Mouse (Mus musculus): ENCODE data around the gene Tmub2. TPM values are rescaled to one million over a fixed set of nuclear protein-coding genes. Genes with fewer than 3 reads are reported as not detected.
A peak's percentile ranks its signal among the peaks of the same experiment; 100 is the strongest.

Tmub2 gene
- total RNA-seq (2012; rRNA removed) = 33.0 and 37.2 TPM in 2 replicates

DNA sequence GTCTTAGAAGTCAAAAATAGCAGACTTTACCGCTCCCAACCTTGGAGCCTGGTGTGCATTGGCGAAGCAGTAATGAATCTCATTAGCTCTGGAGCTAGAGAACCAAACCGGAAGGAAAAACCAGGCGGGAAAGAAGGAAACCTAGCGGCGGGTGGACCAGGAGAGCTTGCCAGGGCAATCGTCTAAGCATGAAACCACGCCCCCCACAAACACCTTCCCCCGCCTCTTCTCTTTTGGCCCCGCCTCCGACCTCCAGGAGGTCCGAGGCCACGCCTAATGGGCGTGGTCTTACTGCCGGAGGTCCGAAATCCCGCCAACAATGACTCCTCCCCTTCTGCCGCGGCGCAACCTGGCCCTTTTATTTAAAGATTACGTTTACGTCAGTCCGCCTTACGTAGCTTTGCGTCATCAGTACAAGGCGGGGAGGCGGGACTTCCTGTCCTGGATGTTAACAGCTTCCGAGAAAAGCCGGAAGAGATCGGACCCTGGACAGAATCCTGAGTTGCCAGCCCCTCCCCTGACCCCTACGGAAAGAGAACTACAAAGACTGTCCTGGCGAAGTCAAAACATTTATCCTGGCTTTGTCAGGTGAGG lies at the start of gene Tmub2:
Gene Tmub2, plus strand, starts transcription at position 431 of the 594 bp plus-strand sequence.
- no peak for TF ChIP-seq CHD2 (IDR thresholded peaks at IDR 0.05; ENCODE audit: low read depth, low read length)
- no peak for TF ChIP-seq ZNF384 (IDR thresholded peaks at IDR 0.05; ENCODE audit: low read depth, low read length)
- no peak for TF ChIP-seq MAFK (IDR thresholded peaks at IDR 0.05; ENCODE audit: insufficient read depth, low read depth, low read length)
- TF ChIP-seq HCFC1 (IDR thresholded peaks at IDR 0.05; ENCODE audit: borderline replicate concordance, insufficient read depth, low read length) = peak; percentile 53; the same call in 1 of the 2 replicates
- no peak for TF ChIP-seq ZC3H11A (IDR thresholded peaks at IDR 0.05; ENCODE audit: borderline replicate concordance, low read depth, low read length)
- Histone ChIP-seq H3K4me3 (ENCODE audit: insufficient read depth in 1 of 2, low read depth in 1 of 2, low read length in 2 of 2, poor library complexity in 1 of 2, severe bottlenecking in 1 of 2) (peak within 1 kb of the TSS; percentile 73 to 82), H3K27ac (ENCODE audit: insufficient read depth, low read depth, low read length, poor library complexity, severe bottlenecking) (peak within 1 kb of the TSS; percentile 70), H3K9me3 (ENCODE audit: control insufficient read depth, insufficient read depth, low read depth, low read length) (no peaks in the 10 kb centered on the region), H3K4me1 (ENCODE audit: control insufficient read depth in 2 of 2, insufficient read depth in 2 of 2, low read length in 2 of 2, poor library complexity in 1 of 2) (peaks cover 2 to 5% of the 10 kb centered on the region in 2 experiments; a peak in 2 of 4 replicates), H3K9ac (ENCODE audit: insufficient read depth, low read depth, low read length, poor library complexity, severe bottlenecking) (peak within 1 kb of the TSS; percentile 68), H3K36me3 (ENCODE audit: control insufficient read depth, insufficient read depth, low read length, poor library complexity, severe bottlenecking) (peaks cover 10% of the 10 kb centered on the region)
- in situ Hi-C loops (cut with MboI; ENCODE audit: low sequenced_read_pairs in 2 of 2, unreplicated experiment in 2 of 2) = no loop called here
- DNase-seq (ENCODE audit: low read depth, low spot score) = peak; percentile 99

DNA sequence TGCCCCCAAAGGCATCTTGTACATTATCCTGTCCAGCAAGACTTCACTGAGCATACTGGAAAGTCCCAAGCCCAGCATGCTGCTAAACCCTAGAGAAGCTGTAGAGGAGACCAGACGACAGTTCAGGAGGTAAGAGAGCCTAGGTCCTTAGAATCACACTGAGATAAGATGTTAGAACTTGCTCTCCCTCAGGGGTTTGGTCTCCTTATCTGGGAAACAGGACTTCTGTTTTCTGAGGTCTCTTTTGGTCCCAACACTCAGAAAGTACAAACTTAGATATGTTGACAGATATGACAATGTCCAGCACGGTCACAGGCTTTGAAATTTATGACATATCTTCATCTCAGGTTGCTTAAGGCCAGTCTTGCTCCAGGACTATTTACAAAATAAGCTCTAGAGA lies 48.7 kb upstream of the Tmub2 start:
- no peaks in the 10 kb centered on the region for H3K4me1 ChIP-seq (ENCODE audit: control insufficient read depth in 2 of 2, insufficient read depth in 2 of 2, low read length in 2 of 2, poor library complexity in 1 of 2)
- TF ChIP-seq HCFC1 (IDR thresholded peaks at IDR 0.05; ENCODE audit: borderline replicate concordance, insufficient read depth, low read length) = no peak
- no peak for TF ChIP-seq ZC3H11A (IDR thresholded peaks at IDR 0.05; ENCODE audit: borderline replicate concordance, low read depth, low read length)
- no peak for TF ChIP-seq MAFK (IDR thresholded peaks at IDR 0.05; ENCODE audit: insufficient read depth, low read depth, low read length)
- no peak for TF ChIP-seq CHD2 (IDR thresholded peaks at IDR 0.05; ENCODE audit: low read depth, low read length)
- TF ChIP-seq ZNF384 (IDR thresholded peaks at IDR 0.05; ENCODE audit: low read depth, low read length) = no peak
- no peak overlapping the region for H3K4me3 ChIP-seq (ENCODE audit: insufficient read depth in 1 of 2, low read depth in 1 of 2, low read length in 2 of 2, poor library complexity in 1 of 2, severe bottlenecking in 1 of 2)
- H3K9ac ChIP-seq (ENCODE audit: insufficient read depth, low read depth, low read length, poor library complexity, severe bottlenecking) = no peak overlapping the region
- no peaks in the 10 kb centered on the region; the same call in 1 of the 2 replicates for H3K9me3 ChIP-seq (ENCODE audit: control insufficient read depth, insufficient read depth, low read depth, low read length)
- H3K27ac ChIP-seq (ENCODE audit: insufficient read depth, low read depth, low read length, poor library complexity, severe bottlenecking) = no peak overlapping the region
- in situ Hi-C loops (cut with MboI; ENCODE audit: low sequenced_read_pairs in 2 of 2, unreplicated experiment in 2 of 2) = no loop called here
- H3K36me3 ChIP-seq (ENCODE audit: control insufficient read depth, insufficient read depth, low read length, poor library complexity, severe bottlenecking) = no peaks in the 10 kb centered on the region
- no peak for DNase-seq (ENCODE audit: low read depth, low spot score)

DNA sequence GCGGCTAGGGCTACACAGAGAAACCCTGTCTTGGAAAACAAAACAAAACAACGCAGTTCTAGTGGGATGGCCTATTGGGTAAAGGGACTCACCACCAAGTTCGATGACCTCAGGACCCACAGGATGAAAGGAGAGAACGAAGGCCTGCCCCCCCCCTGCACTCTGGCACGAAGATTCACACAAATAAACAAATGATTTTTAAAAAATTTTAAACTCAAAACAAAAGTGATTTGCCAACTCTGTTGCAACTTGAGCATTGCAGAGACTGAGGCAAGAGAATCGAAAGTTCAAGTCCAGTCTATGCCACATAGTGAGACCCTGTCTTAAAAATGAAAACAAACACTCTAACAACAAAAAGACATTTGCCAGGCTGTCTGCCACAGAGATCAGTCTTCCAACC lies 44.1 kb upstream of the Tmub2 start:
- TF ChIP-seq CHD2 (IDR thresholded peaks at IDR 0.05; ENCODE audit: low read depth, low read length) (no peak), MAFK (IDR thresholded peaks at IDR 0.05; ENCODE audit: insufficient read depth, low read depth, low read length) (no peak), HCFC1 (IDR thresholded peaks at IDR 0.05; ENCODE audit: borderline replicate concordance, insufficient read depth, low read length) (no peak), ZC3H11A (IDR thresholded peaks at IDR 0.05; ENCODE audit: borderline replicate concordance, low read depth, low read length) (no peak), ZNF384 (IDR thresholded peaks at IDR 0.05; ENCODE audit: low read depth, low read length) (no peak)
- H3K4me3 ChIP-seq (ENCODE audit: insufficient read depth in 1 of 2, low read depth in 1 of 2, low read length in 2 of 2, poor library complexity in 1 of 2, severe bottlenecking in 1 of 2) = no peak overlapping the region
- DNase-seq (ENCODE audit: low read depth, low spot score) = no peak
- H3K36me3 ChIP-seq (ENCODE audit: control insufficient read depth, insufficient read depth, low read length, poor library complexity, severe bottlenecking) = no peaks in the 10 kb centered on the region
- H3K9ac ChIP-seq (ENCODE audit: insufficient read depth, low read depth, low read length, poor library complexity, severe bottlenecking) = no peak overlapping the region
- H3K27ac ChIP-seq (ENCODE audit: insufficient read depth, low read depth, low read length, poor library complexity, severe bottlenecking) = no peak overlapping the region
- no peaks in the 10 kb centered on the region; the same call in 1 of the 2 replicates for H3K9me3 ChIP-seq (ENCODE audit: control insufficient read depth, insufficient read depth, low read depth, low read length)
- in situ Hi-C loops (cut with MboI; ENCODE audit: low sequenced_read_pairs in 2 of 2, unreplicated experiment in 2 of 2) = no loop called here
- H3K4me1 ChIP-seq (ENCODE audit: control insufficient read depth in 2 of 2, insufficient read depth in 2 of 2, low read length in 2 of 2, poor library complexity in 1 of 2) = peaks cover 2 to 6% of the 10 kb centered on the region in 2 experiments; a peak in 2 of 4 replicates

DNA sequence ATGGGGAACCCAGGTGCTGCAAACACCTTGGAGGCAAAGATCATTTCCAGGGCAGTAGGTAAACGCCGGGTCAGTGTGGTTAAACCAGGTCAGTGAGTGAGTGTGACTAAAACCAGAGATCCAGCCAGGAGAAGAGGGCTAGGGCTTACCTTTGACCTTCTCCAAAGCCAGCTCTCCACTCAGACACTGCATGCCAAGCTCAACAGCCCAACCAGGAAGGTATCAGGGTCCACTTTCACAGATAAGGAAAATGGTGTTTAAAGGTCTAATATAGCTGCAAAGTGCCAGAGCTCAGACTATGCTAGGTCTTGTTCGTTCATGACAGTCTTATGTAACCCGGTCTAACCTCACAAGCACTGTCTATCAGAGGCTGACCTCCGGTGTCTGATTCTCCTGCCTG lies 43.5 kb upstream of the Tmub2 start:
- no peak for DNase-seq (ENCODE audit: low read depth, low spot score)
- in situ Hi-C loops (cut with MboI; ENCODE audit: low sequenced_read_pairs in 2 of 2, unreplicated experiment in 2 of 2) = no loop called here

More for the DNA sequence above, 43.5 kb upstream of the Tmub2 start:
- TF ChIP-seq HCFC1 (IDR thresholded peaks at IDR 0.05; ENCODE audit: borderline replicate concordance, insufficient read depth, low read length) (no peak), ZC3H11A (IDR thresholded peaks at IDR 0.05; ENCODE audit: borderline replicate concordance, low read depth, low read length) (no peak), CHD2 (IDR thresholded peaks at IDR 0.05; ENCODE audit: low read depth, low read length) (no peak), MAFK (IDR thresholded peaks at IDR 0.05; ENCODE audit: insufficient read depth, low read depth, low read length) (no peak), ZNF384 (IDR thresholded peaks at IDR 0.05; ENCODE audit: low read depth, low read length) (no peak)
- Histone ChIP-seq H3K9me3 (ENCODE audit: control insufficient read depth, insufficient read depth, low read depth, low read length) (no peaks in the 10 kb centered on the region; the same call in 1 of the 2 replicates), H3K36me3 (ENCODE audit: control insufficient read depth, insufficient read depth, low read length, poor library complexity, severe bottlenecking) (no peaks in the 10 kb centered on the region), H3K9ac (ENCODE audit: insufficient read depth, low read depth, low read length, poor library complexity, severe bottlenecking) (no peak overlapping the region), H3K4me1 (ENCODE audit: control insufficient read depth in 2 of 2, insufficient read depth in 2 of 2, low read length in 2 of 2, poor library complexity in 1 of 2) (peaks cover 4 to 8% of the 10 kb centered on the region in 2 experiments; a peak in 2 of 4 replicates), H3K4me3 (ENCODE audit: insufficient read depth in 1 of 2, low read depth in 1 of 2, low read length in 2 of 2, poor library complexity in 1 of 2, severe bottlenecking in 1 of 2) (no peak overlapping the region), H3K27ac (ENCODE audit: insufficient read depth, low read depth, low read length, poor library complexity, severe bottlenecking) (no peak overlapping the region)
